Mouse (Mus musculus): ENCODE results near the gene Pramel4. TPM values are rescaled to one million over a fixed set of nuclear protein-coding genes. Genes with fewer than 3 reads are reported as not detected.
"Not testable (repeated sequence)": the region's sequence is repeated elsewhere in the genome, so short reads cannot be mapped to it uniquely, and the experiment has no call there.

Gene Pramel4
- not detected for total RNA-seq (2021)
- long read RNA-seq, experiment 1: 0 reads
- long read RNA-seq, experiment 2: 0 reads

GRCm38 (mm10) chr4:144058826-144059225 is at the start of gene Pramel4:
Gene Pramel4, plus strand, starts transcription at chr4:144059126.
- DNase-seq (ENCODE audit: low spot score in 2 of 2): not testable (repeated sequence)

- not testable (repeated sequence) for DNase-seq (ENCODE audit: low spot score in 2 of 2)
These were observed 47.2 kb downstream of the Pramel4 start, which contains the start of gene Gm13102 for GRCm38 (mm10) chr4:144106174-144106573. Gene Gm13102, plus strand, starts transcription at chr4:144106474.

Other genes starting within 250 kb of the Pramel4 start
- not detected for gene Gm13084, start 243.0 kb upstream of the Pramel4 start, total RNA-seq (2021)
- not detected for gene Gm13103, start 212.6 kb upstream of the Pramel4 start, total RNA-seq (2021)
- not detected for gene Pramef6, start 158.7 kb upstream of the Pramel4 start, total RNA-seq (2021)
- not detected for gene Pramef25, start 108.1 kb upstream of the Pramel4 start, total RNA-seq (2021)
- not detected for gene Gm13101, start 92.2 kb upstream of the Pramel4 start, total RNA-seq (2021)
- gene Pramef17, start 64.8 kb upstream of the Pramel4 start, total RNA-seq (2021): not detected
- gene Gm13102, start 47.3 kb downstream of the Pramel4 start, total RNA-seq (2021): not detected
- not detected for gene Oog3, start 103.5 kb downstream of the Pramel4 start, total RNA-seq (2021)
- not detected for gene Oog2, start 131.6 kb downstream of the Pramel4 start, total RNA-seq (2021)
- not detected for gene C87977, start 154.2 kb downstream of the Pramel4 start, total RNA-seq (2021)
- not detected for gene Pramel5, start 221.4 kb downstream of the Pramel4 start, total RNA-seq (2021)

Data from adrenal gland, postnatal 4 days (tissue).